Mouse (Mus musculus) bone marrow macrophage, adult 2 months (primary cell): Measurements from ENCODE around the gene Ppp1r7.

ENCODE experiments used
- CTCF ChIP-seq: IDR thresholded peaks from 2 replicates; pipeline ENCODE4 v1.5.1; 2012; ENCODE audit warnings: low read depth, mild to moderate bottlenecking, low read length, moderate library complexity
- POLR2A ChIP-seq: IDR thresholded peaks from 2 replicates; pipeline ENCODE4 v1.6.1; 2012; ENCODE audit warnings: mild to moderate bottlenecking, low read depth, low read length, borderline replicate concordance

GRCm38 (mm10) chr1:93387198-93387597 is 44.5 kb downstream of the Ppp1r7 start:
- no peak for TF ChIP-seq POLR2A
- TF ChIP-seq CTCF, result no peak
